Comparison of ENCODE assay signal across 10 mouse cellular contexts in genomic region chr11:96456508-96457305, GRCm38 (mm10). TPM values are rescaled to one million over a fixed set of nuclear protein-coding genes. Genes with fewer than 3 reads are reported as not detected.
DNase-seq lines count a peak whose midpoint lies in the region; ATAC-seq and TF ChIP-seq lines count a peak whose summit lies in the region.
"Had no signal": no experiment of that assay in that cellular context is flagged by ENCODE, and none has a peak within 500 bp of the region (broad histone marks: within the 10 kb centered on the region; RNA-seq: fewer than 3 reads in every experiment).

No protein-coding gene starts in this region.

- no peak overlapping the region for H3K9ac ChIP-seq in lung, embryonic 14.5 days
- no peak overlapping the region for H3K9ac ChIP-seq in lung, postnatal 0 days (replicated peaks; ENCODE audit: low read depth)
- H3K9ac ChIP-seq in hindbrain, postnatal 0 days (replicated peaks; ENCODE audit: low read length) = no peak overlapping the region
- no peak overlapping the region for H3K9ac ChIP-seq in neural tube, embryonic 13.5 days

- no peaks in the 10 kb centered on the region for H3K9me3 ChIP-seq in lung, embryonic 14.5 days (ENCODE audit: low read depth, low read length)
- no peaks in the 10 kb centered on the region for H3K9me3 ChIP-seq in lung, postnatal 0 days (ENCODE audit: low read length)
- H3K9me3 ChIP-seq in forebrain, embryonic 10.5 days = no peaks in the 10 kb centered on the region
- H3K9me3 ChIP-seq in hindbrain, postnatal 0 days (ENCODE audit: low read length) = no peaks in the 10 kb centered on the region
- H3K9me3 ChIP-seq in neural tube, embryonic 13.5 days = no peaks in the 10 kb centered on the region

- no peak for ATAC-seq in lung, embryonic 14.5 days (ENCODE audit: insufficient read depth)
- ATAC-seq in lung, postnatal 0 days = no peak
- peak; percentile 78 for ATAC-seq in hindbrain, postnatal 0 days
- peak; percentile 65; the same call in 1 of the 2 replicates for ATAC-seq in neural tube, embryonic 13.5 days (ENCODE audit: low read depth)

- DNase-seq in lung, embryonic 14.5 days = peak; percentile 26
- DNase-seq in lung, postnatal 0 days (ENCODE audit: low spot score) = no peak
- DNase-seq in forebrain, embryonic 10.5 days (ENCODE audit: extremely low spot score, low spot score) = peak; percentile 37
- DNase-seq in hindbrain, postnatal 0 days (ENCODE audit: low spot score) = peak; percentile 72
- no peak for DNase-seq in cerebellum, adult 18-20 months
- DNase-seq in cerebellum, adult 11-12 months = no peak
- no peak for DNase-seq in urinary bladder, postnatal 25 days (ENCODE audit: low spot score)
- DNase-seq: gastrocnemius, adult 2 months; lung, adult 2 months had no signal

- no peaks in the 10 kb centered on the region for H3K4me1 ChIP-seq in lung, embryonic 14.5 days (ENCODE audit: insufficient read depth)
- H3K4me1 ChIP-seq in lung, postnatal 0 days (ENCODE audit: insufficient read depth, low read depth, low read length) = no peaks in the 10 kb centered on the region
- peaks cover 38% of the 10 kb centered on the region for H3K4me1 ChIP-seq in forebrain, embryonic 10.5 days
- peaks cover 10% of the 10 kb centered on the region for H3K4me1 ChIP-seq in hindbrain, postnatal 0 days (ENCODE audit: insufficient read depth, low read length)
- H3K4me1 ChIP-seq in neural tube, embryonic 13.5 days (replicated peaks) = peaks cover 48% of the 10 kb centered on the region

- no peak overlapping the region for H3K27ac ChIP-seq in lung, embryonic 14.5 days (ENCODE audit: low read depth)
- H3K27ac ChIP-seq in lung, postnatal 0 days (ENCODE audit: low read length) = no peak overlapping the region
- peak overlapping the region; percentile 68 for H3K27ac ChIP-seq in forebrain, embryonic 10.5 days
- H3K27ac ChIP-seq in hindbrain, postnatal 0 days = peak overlapping the region; percentile 65
- H3K27ac ChIP-seq in neural tube, embryonic 13.5 days (replicated peaks) = peak overlapping the region; percentile 74
- H3K27ac ChIP-seq: gastrocnemius, adult 2 months had no signal

- H3K4me3 ChIP-seq in lung, embryonic 14.5 days (ENCODE audit: low read depth, low read length) = no peak overlapping the region
- no peak overlapping the region for H3K4me3 ChIP-seq in lung, postnatal 0 days (ENCODE audit: low read depth, low read length)
- H3K4me3 ChIP-seq in forebrain, embryonic 10.5 days = peak overlapping the region; percentile 6; the same call in 1 of the 2 replicates
- no peak overlapping the region for H3K4me3 ChIP-seq in hindbrain, postnatal 0 days (ENCODE audit: low read length)
- no peak overlapping the region for H3K4me3 ChIP-seq in neural tube, embryonic 13.5 days
- H3K4me3 ChIP-seq: gastrocnemius, adult 2 months had no signal

- H3K36me3 ChIP-seq in lung, embryonic 14.5 days (ENCODE audit: insufficient read depth) = no peaks in the 10 kb centered on the region
- H3K36me3 ChIP-seq in lung, postnatal 0 days (ENCODE audit: insufficient read depth, low read length) = no peaks in the 10 kb centered on the region
- H3K36me3 ChIP-seq in forebrain, embryonic 10.5 days (replicated peaks) = no peaks in the 10 kb centered on the region
- no peaks in the 10 kb centered on the region for H3K36me3 ChIP-seq in hindbrain, postnatal 0 days (ENCODE audit: insufficient read depth, low read length)
- H3K36me3 ChIP-seq in neural tube, embryonic 13.5 days = no peaks in the 10 kb centered on the region

- no peaks in the 10 kb centered on the region for H3K27me3 ChIP-seq in lung, embryonic 14.5 days (ENCODE audit: insufficient read depth, low read length)
- 0 out of 2 replicates have a peak, but pooled peaks cover 6% of the 10 kb centered on the region for H3K27me3 ChIP-seq in lung, postnatal 0 days (replicated peaks; ENCODE audit: insufficient read depth, low read length)
- H3K27me3 ChIP-seq in forebrain, embryonic 10.5 days (ENCODE audit: poor library complexity, severe bottlenecking) = peaks cover 4% of the 10 kb centered on the region
- H3K27me3 ChIP-seq in hindbrain, postnatal 0 days (ENCODE audit: insufficient read depth, low read length) = no peaks in the 10 kb centered on the region
- H3K27me3 ChIP-seq in neural tube, embryonic 13.5 days = no peaks in the 10 kb centered on the region

- no peak overlapping the region for H3K4me2 ChIP-seq in lung, embryonic 14.5 days
- no peak overlapping the region for H3K4me2 ChIP-seq in lung, postnatal 0 days (replicated peaks; ENCODE audit: low read depth, low read length)
- H3K4me2 ChIP-seq in hindbrain, postnatal 0 days (ENCODE audit: low read depth, low read length) = no peak overlapping the region
- 0 out of 2 replicates have a peak overlapping the region, but pooled peaks have one; percentile 9 for H3K4me2 ChIP-seq in neural tube, embryonic 13.5 days

- TF ChIP-seq CTCF in lung, embryonic 14.5 days (IDR thresholded peaks at IDR 0.05; ENCODE audit: low read depth) = no peak
- TF ChIP-seq CTCF in lung, postnatal 0 days (IDR thresholded peaks at IDR 0.05) = no peak
- no peak for TF ChIP-seq CTCF in hindbrain, postnatal 0 days (IDR thresholded peaks at IDR 0.05; ENCODE audit: low read depth)

- TF ChIP-seq EP300 in lung, postnatal 0 days (IDR thresholded peaks at IDR 0.05) = no peak

- WGBS in lung, embryonic 14.5 days = 26% methylated on average over 12 of the region's 12 CpGs
- WGBS in lung, postnatal 0 days = 24% methylated on average over 12 of the region's 12 CpGs
- WGBS in forebrain, embryonic 10.5 days = 37% methylated on average over 12 of the region's 12 CpGs
- WGBS in hindbrain, postnatal 0 days = 19% methylated on average over 12 of the region's 12 CpGs
- WGBS in neural tube, embryonic 13.5 days = 13% methylated on average over 12 of the region's 12 CpGs

RNA-seq across cellular contexts. Expression of gene Skap1, which starts 7.7 kb away (rescaled TPM):
- 0.96 and 1.1 TPM in 2 replicates for polyA plus RNA-seq in lung, embryonic 14.5 days (2014; fragmentation: Nextera tagmentation; extraction: Ambion mirVana)
- polyA plus RNA-seq in lung, postnatal 0 days (2015; fragmentation: Nextera tagmentation; extraction: Ambion mirVana) = 0.73 and 1.0 TPM in 2 replicates
- polyA plus RNA-seq in forebrain, embryonic 10.5 days (2016; fragmentation: Nextera tagmentation; extraction: Ambion mirVana) = 1.7 and 2.2 TPM in 2 replicates
- 0.83 and 2.5 TPM in 2 replicates for total RNA-seq in hindbrain, postnatal 0 days (2014; rRNA removed)
- polyA plus RNA-seq in hindbrain, postnatal 0 days (2015; fragmentation: Nextera tagmentation; extraction: Ambion mirVana) = 5.7 and 7.4 TPM in 2 replicates
- 7.9 and 9.0 TPM in 2 replicates for polyA plus RNA-seq in neural tube, embryonic 13.5 days (2015; fragmentation: Nextera tagmentation; extraction: Ambion mirVana)
- total RNA-seq: gastrocnemius, adult 2 months had no signal

Comparison
In these comparisons a context has a peak if more than half of its experiments do, and no peak if none do; other contexts are left out.
1. DNase-seq: peak in lung, embryonic 14.5 days (single experiment), forebrain, embryonic 10.5 days (single experiment) and hindbrain, postnatal 0 days (single experiment); none in lung, postnatal 0 days (single experiment), cerebellum, adult 18-20 months (0 of 2), cerebellum, adult 11-12 months (single experiment) and urinary bladder, postnatal 25 days (single experiment).
2. ATAC-seq: peak in hindbrain, postnatal 0 days (single experiment) and neural tube, embryonic 13.5 days (single experiment); none in lung, embryonic 14.5 days (single experiment) and lung, postnatal 0 days (single experiment).
3. H3K27ac ChIP-seq: peak in forebrain, embryonic 10.5 days (single experiment), hindbrain, postnatal 0 days (single experiment) and neural tube, embryonic 13.5 days (single experiment); none in lung, embryonic 14.5 days (single experiment) and lung, postnatal 0 days (single experiment).